Mouse (Mus musculus): ENCODE results near the gene Zfr. TPM values are rescaled to one million over a fixed set of nuclear protein-coding genes. Genes with fewer than 3 reads are reported as not detected.

The Zfr gene
- total and polyA plus RNA-seq, 3 experiments = 65.3 to 421 (median 77.6) TPM

DNA sequence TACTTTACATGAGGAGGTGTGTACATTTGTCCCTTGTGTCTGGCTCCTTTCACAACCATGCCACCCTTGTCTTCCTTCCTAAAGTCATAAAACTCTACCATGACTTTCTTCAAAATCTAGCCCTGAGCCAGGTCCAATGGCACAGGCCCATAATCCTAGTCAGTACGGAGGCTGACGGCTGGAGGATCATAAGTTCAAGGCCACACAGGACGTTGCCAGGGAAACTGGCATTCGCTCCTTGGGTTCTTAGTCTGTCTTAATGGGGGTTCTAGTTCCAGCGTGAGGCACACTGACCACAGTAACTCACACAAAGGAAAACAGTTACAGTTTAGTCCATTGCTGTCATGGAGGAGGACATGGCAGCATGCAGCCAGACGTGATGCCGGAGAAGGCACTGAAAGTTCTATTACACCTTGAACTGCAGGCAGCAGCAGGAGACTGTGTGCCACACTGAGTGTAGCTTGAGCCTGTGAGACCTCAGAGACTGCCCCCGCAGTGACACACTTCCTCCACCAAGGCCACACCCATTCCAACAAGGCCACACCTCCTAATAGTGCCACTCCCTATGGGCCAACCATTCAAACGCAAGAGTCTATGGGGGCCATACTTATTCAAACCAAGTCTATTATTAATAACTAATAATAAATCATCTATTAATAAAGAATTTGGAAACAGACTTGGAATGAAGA, 26.5 kb upstream of the Zfr start:
- TF ChIP-seq TAL1 (conservative IDR thresholded peaks at IDR 0.05; ENCODE audit: low read depth, low read length) = no peak
- no peak for TF ChIP-seq POLR2AphosphoS5 (IDR thresholded peaks at IDR 0.05; ENCODE audit: insufficient replicate concordance, low read depth, low read length)
- no peak for TF ChIP-seq GATA2 (IDR thresholded peaks at IDR 0.05; ENCODE audit: borderline replicate concordance, low read depth, low read length)
- TF ChIP-seq CTCF (IDR thresholded peaks at IDR 0.05; ENCODE audit: low read depth, low read length) = no peak
- no peak for TF ChIP-seq GATA1 (IDR thresholded peaks at IDR 0.05; ENCODE audit: borderline replicate concordance, low read length)
- Histone ChIP-seq H3K9me3 (replicated peaks) (no peaks in the 10 kb centered on the region; the same call in 1 of the 2 replicates), H3K4me3 (ENCODE audit: low read depth, low read length) (no peak overlapping the region), H3K27me3 (ENCODE audit: insufficient read depth, low read length) (peaks cover 24% of the 10 kb centered on the region), H3K4me1 (ENCODE audit: insufficient read depth, low read depth, low read length) (peaks cover 9% of the 10 kb centered on the region), H3K36me3 (replicated peaks) (no peaks in the 10 kb centered on the region)
- DNase-seq (ENCODE audit: low spot score) (no peak), ATAC-seq (ENCODE audit: extremely low read depth, insufficient number of reproducible peaks, low FRiP score, poor library complexity, severe bottlenecking) (no peak)

- Histone ChIP-seq H3K36me3 (replicated peaks) (no peaks in the 10 kb centered on the region), H3K27me3 (ENCODE audit: insufficient read depth, low read length) (peaks cover 24% of the 10 kb centered on the region), H3K9me3 (replicated peaks) (no peaks in the 10 kb centered on the region; the same call in 1 of the 2 replicates), H3K4me1 (ENCODE audit: insufficient read depth, low read depth, low read length) (peaks cover 9% of the 10 kb centered on the region), H3K4me3 (ENCODE audit: low read depth, low read length) (no peak overlapping the region)
- TF ChIP-seq CTCF (IDR thresholded peaks at IDR 0.05; ENCODE audit: low read depth, low read length) = peak; percentile 88
- no peak for TF ChIP-seq POLR2AphosphoS5 (IDR thresholded peaks at IDR 0.05; ENCODE audit: insufficient replicate concordance, low read depth, low read length)
- peak; percentile 43 for DNase-seq (ENCODE audit: low spot score)
- no peak for ATAC-seq (ENCODE audit: extremely low read depth, insufficient number of reproducible peaks, low FRiP score, poor library complexity, severe bottlenecking)
These were observed 25.7 kb upstream of the Zfr start for GRCm38 (mm10) chr15:12091781-12092458.

DNA sequence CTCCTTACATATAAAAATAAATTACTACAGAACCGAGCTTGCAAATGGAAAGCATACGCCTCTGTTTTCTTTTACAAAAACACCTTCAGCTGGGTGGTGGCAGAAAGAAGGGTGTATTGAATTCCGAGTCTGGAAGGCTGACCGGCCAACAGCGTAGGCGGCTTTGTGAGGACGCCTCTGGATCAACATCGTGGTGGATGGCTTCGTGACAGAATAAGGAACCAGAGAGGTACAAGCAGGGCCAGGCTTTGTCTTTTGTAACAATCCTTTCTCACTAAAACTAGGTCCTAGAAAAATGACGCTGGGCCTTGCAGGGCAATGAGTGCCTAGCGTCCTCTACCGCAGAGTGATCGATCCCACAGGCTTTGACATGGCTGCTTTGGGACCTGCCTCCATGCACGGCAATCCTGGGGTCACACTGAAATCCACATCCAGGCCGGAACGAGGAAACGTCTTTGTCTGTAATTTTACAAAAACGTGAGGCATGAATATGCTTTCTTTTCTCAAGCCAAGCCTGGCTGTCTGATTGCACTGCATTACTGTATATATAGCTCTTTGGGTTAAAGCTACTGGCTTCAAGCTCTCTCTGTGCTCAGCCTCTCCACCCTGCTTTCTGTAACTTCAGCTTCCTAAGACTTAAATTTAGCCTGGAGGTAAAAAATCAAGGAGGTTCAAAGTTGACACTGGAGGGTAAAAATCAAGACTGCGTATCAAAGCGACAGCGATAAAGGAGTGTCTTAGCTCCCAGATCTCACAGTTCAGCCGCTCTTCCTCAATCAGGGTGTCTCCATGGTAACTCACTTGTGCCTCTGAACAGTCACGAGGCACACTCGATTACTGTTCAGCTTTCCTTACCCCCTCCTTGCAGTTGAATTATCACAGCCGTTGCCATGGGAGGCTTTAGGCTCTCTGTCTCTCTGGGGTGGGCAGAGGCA, 24.3 kb upstream of the Zfr start:
- Histone ChIP-seq H3K36me3 (replicated peaks) (no peaks in the 10 kb centered on the region), H3K9me3 (replicated peaks) (peaks cover 7% of the 10 kb centered on the region), H3K27me3 (ENCODE audit: insufficient read depth, low read length) (peaks cover 13% of the 10 kb centered on the region), H3K4me3 (ENCODE audit: low read depth, low read length) (no peak overlapping the region), H3K4me1 (ENCODE audit: insufficient read depth, low read depth, low read length) (peaks cover 5% of the 10 kb centered on the region)
- no peak for TF ChIP-seq GATA2 (IDR thresholded peaks at IDR 0.05; ENCODE audit: borderline replicate concordance, low read depth, low read length)
- no peak for ATAC-seq (ENCODE audit: extremely low read depth, insufficient number of reproducible peaks, low FRiP score, poor library complexity, severe bottlenecking)
- no peak for DNase-seq (ENCODE audit: low spot score)

DNA sequence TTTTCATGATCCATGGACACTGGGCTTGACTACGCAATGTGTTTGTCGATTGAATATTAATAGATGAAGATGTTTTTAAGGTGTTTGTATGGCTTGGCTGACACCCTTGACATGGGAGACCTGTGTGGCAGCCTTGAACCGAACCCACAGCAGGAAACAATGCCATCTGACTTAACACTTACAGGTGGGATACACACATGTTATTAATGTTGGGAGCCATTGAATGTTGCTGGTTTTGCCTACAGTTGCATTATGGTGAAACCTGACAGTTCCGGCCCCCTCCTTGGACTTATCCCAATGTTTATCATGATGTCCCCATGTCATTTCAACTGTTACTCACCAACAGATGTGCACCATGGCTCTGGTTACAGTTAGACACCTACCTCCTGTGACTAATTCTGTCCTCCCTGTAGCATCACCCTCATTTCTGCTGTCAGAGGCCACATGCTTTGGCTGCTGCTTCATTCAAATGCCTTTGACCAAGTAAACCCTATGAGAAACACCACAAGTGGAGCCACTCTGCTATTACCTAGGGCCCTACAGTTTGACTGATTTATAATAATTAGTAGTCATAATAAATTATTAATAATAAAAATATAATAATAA, 23.6 kb upstream of the Zfr start:
- no peak for TF ChIP-seq GATA2 (IDR thresholded peaks at IDR 0.05; ENCODE audit: borderline replicate concordance, low read depth, low read length)
- TF ChIP-seq POLR2AphosphoS5 (IDR thresholded peaks at IDR 0.05; ENCODE audit: insufficient replicate concordance, low read depth, low read length) = no peak
- TF ChIP-seq CTCF (IDR thresholded peaks at IDR 0.05; ENCODE audit: low read depth, low read length) = no peak
- TF ChIP-seq TAL1 (conservative IDR thresholded peaks at IDR 0.05; ENCODE audit: low read depth, low read length) = no peak
- TF ChIP-seq GATA1 (IDR thresholded peaks at IDR 0.05; ENCODE audit: borderline replicate concordance, low read length) = no peak
- Histone ChIP-seq H3K36me3 (replicated peaks) (no peaks in the 10 kb centered on the region), H3K27me3 (ENCODE audit: insufficient read depth, low read length) (peaks cover 9% of the 10 kb centered on the region), H3K9me3 (replicated peaks) (peaks cover 7% of the 10 kb centered on the region), H3K4me3 (ENCODE audit: low read depth, low read length) (no peak overlapping the region), H3K4me1 (ENCODE audit: insufficient read depth, low read depth, low read length) (peaks cover 5% of the 10 kb centered on the region)
- DNase-seq (ENCODE audit: low spot score) (no peak), ATAC-seq (ENCODE audit: extremely low read depth, insufficient number of reproducible peaks, low FRiP score, poor library complexity, severe bottlenecking) (no peak)

GRCm38 (mm10) chr15:12096447-12096846, 21.2 kb upstream of the Zfr start:
- peaks cover 9% of the 10 kb centered on the region for H3K27me3 ChIP-seq (ENCODE audit: insufficient read depth, low read length)
- DNase-seq (ENCODE audit: low spot score) (no peak), ATAC-seq (ENCODE audit: extremely low read depth, insufficient number of reproducible peaks, low FRiP score, poor library complexity, severe bottlenecking) (no peak)
- no peak overlapping the region for H3K4me3 ChIP-seq (ENCODE audit: low read depth, low read length)
- no peaks in the 10 kb centered on the region for H3K36me3 ChIP-seq (replicated peaks)
- TF ChIP-seq GATA2 (IDR thresholded peaks at IDR 0.05; ENCODE audit: borderline replicate concordance, low read depth, low read length) (no peak), CTCF (IDR thresholded peaks at IDR 0.05; ENCODE audit: low read depth, low read length) (no peak), POLR2AphosphoS5 (IDR thresholded peaks at IDR 0.05; ENCODE audit: insufficient replicate concordance, low read depth, low read length) (no peak), GATA1 (IDR thresholded peaks at IDR 0.05; ENCODE audit: borderline replicate concordance, low read length) (no peak)
- no peaks in the 10 kb centered on the region; the same call in 1 of the 2 replicates for H3K4me1 ChIP-seq (ENCODE audit: insufficient read depth, low read depth, low read length)
- peaks cover 7% of the 10 kb centered on the region for H3K9me3 ChIP-seq (replicated peaks)

DNA sequence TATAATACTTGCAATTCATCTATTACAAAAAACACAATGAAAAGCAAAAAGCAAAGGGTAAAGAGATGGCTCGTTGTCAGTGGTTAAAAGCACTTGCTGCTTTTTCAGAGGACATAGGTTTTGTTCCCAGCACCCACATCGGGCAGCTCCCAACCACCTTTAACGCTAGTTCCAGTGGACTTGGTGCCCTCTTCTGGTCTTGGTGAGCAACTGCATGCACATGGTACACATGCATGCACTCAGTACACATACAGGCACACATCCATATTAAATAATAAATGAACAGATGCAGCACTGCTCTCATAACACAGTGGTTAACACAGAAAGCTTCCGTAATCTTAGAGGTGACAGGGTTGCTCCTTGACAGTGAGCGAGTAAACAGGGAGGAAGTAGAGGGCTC, 20.3 kb upstream of the Zfr start:
- no peak overlapping the region for H3K4me3 ChIP-seq (ENCODE audit: low read depth, low read length)
- H3K9me3 ChIP-seq (replicated peaks) = peaks cover 7% of the 10 kb centered on the region
- peaks cover 15% of the 10 kb centered on the region for H3K27me3 ChIP-seq (ENCODE audit: insufficient read depth, low read length)
- H3K4me1 ChIP-seq (ENCODE audit: insufficient read depth, low read depth, low read length) = no peaks in the 10 kb centered on the region
- DNase-seq (ENCODE audit: low spot score) (no peak), ATAC-seq (ENCODE audit: extremely low read depth, insufficient number of reproducible peaks, low FRiP score, poor library complexity, severe bottlenecking) (no peak)
- no peak for TF ChIP-seq GATA2 (IDR thresholded peaks at IDR 0.05; ENCODE audit: borderline replicate concordance, low read depth, low read length)
- TF ChIP-seq CTCF (IDR thresholded peaks at IDR 0.05; ENCODE audit: low read depth, low read length) = no peak
- no peak for TF ChIP-seq POLR2AphosphoS5 (IDR thresholded peaks at IDR 0.05; ENCODE audit: insufficient replicate concordance, low read depth, low read length)
- no peaks in the 10 kb centered on the region for H3K36me3 ChIP-seq (replicated peaks)

All from G1E (cell line).